Mouse (Mus musculus) stomach, postnatal 0 days (tissue): ENCODE results near the gene Kcnj16. TPM values are rescaled to one million over a fixed set of nuclear protein-coding genes. Genes with fewer than 3 reads are reported as not detected.

Experiments used
- ATAC-seq: fragments of 200-750 bp; cut with Nextera tagmentation; 2 replicates; pipeline ENCODE4 v1.8.0; 2017; ENCODE audit not compliant: low FRiP score, low TSS enrichment
- DNase-seq: peaks from one replicate; pipeline ENCODE4 v3.0.0-alpha.2; 2016; ENCODE audit warnings: low spot score
- H3K27ac ChIP-seq: fragments of 300-500 bp; sonication (generic); replicated peaks from 2 replicates; pipeline ENCODE4 v1.5.1; 2014; ENCODE audit warnings: mild to moderate bottlenecking, control low read depth
- H3K27me3 ChIP-seq: fragments of 300-500 bp; sonication (generic); 2 replicates; pipeline ENCODE4 v1.6.1; 2014; ENCODE audit warnings: low read length; ENCODE audit not compliant: control insufficient read depth, insufficient read depth
- H3K36me3 ChIP-seq: fragments of 300-500 bp; sonication (generic); 2 replicates; pipeline ENCODE4 v1.6.1; 2014; ENCODE audit warnings: low read length, mixed read lengths; ENCODE audit not compliant: control insufficient read depth, insufficient read depth
- H3K4me1 ChIP-seq: fragments of 300-500 bp; sonication (generic); replicated peaks from 2 replicates; pipeline ENCODE4 v1.6.1; 2014; ENCODE audit warnings: antibody characterized with exemption; ENCODE audit not compliant: control insufficient read depth, insufficient read depth
- H3K4me2 ChIP-seq: fragments of 300-500 bp; sonication (generic); replicated peaks from 2 replicates; pipeline ENCODE4 v1.6.1; 2014; ENCODE audit warnings: low read depth, mild to moderate bottlenecking, control low read depth, moderate library complexity
- H3K4me3 ChIP-seq: fragments of 300-500 bp; sonication (generic); 2 replicates; pipeline ENCODE4 v1.5.1; 2014; ENCODE audit warnings: low read depth, low read length, control low read depth
- H3K9ac ChIP-seq: fragments of 300-500 bp; sonication (generic); 2 replicates; pipeline ENCODE4 v1.6.1; 2014; ENCODE audit warnings: mild to moderate bottlenecking, low read length, control low read depth, mixed read lengths
- H3K9me3 ChIP-seq: fragments of 300-500 bp; sonication (generic); 2 replicates; pipeline ENCODE4 v1.6.1; 2016; ENCODE audit warnings: low read length; ENCODE audit not compliant: control insufficient read depth
- CTCF ChIP-seq: IDR thresholded peaks from 2 replicates; pipeline ENCODE4 v1.5.1; 2016; ENCODE audit warnings: antibody characterized with exemption, low read depth, mild to moderate bottlenecking, moderate library complexity
- EP300 ChIP-seq: optimal IDR thresholded peaks from 2 replicates; pipeline ENCODE3; 2016; ENCODE audit warnings: antibody characterized with exemption
- WGBS: fragments of 180-500 bp; shearing (Covaris S2); extraction: QIAGEN DNeasy Blood & Tissue Kit; methylation state at CpG from one replicate; pipeline ENCODE4 v1.1.7; 2014; 5-methylcytosine and 5-hydroxymethylcytosine counted together
- polyA plus RNA-seq: library from polyadenylated mRNA; unstranded; fragments of >200 nt; fragmentation: Nextera tagmentation; extraction: Ambion mirVana; gene quantifications from 2 replicates; pipeline ENCODE4 v1.2.1, GENCODE M21; 2015

Gene Kcnj16
- polyA plus RNA-seq, 1 experiment from 2014 or later, result 2.7 TPM

DNA sequence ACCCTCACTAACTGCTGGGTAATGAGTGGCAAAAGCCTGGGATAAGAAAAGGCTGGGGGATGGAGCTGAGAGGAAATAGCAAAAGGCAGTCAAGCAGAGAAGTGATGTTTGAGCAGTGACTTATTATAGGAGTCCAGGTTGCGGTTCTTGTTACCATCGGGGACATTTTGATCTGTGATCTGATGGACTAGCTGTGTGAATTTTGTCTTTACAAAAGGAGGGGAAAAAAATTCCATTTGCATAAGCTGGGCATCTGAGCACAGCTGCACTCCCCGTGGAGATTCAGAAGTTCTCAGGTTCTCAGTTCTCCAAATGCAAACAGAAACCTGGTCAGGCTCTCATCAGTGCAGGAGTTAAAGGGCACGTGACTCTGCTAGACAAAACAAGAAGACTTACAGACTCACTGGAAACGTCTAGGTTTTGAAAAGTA lies 6.2 kb upstream of the Kcnj16 start:
- H3K27ac ChIP-seq, result no peak overlapping the region

DNA sequence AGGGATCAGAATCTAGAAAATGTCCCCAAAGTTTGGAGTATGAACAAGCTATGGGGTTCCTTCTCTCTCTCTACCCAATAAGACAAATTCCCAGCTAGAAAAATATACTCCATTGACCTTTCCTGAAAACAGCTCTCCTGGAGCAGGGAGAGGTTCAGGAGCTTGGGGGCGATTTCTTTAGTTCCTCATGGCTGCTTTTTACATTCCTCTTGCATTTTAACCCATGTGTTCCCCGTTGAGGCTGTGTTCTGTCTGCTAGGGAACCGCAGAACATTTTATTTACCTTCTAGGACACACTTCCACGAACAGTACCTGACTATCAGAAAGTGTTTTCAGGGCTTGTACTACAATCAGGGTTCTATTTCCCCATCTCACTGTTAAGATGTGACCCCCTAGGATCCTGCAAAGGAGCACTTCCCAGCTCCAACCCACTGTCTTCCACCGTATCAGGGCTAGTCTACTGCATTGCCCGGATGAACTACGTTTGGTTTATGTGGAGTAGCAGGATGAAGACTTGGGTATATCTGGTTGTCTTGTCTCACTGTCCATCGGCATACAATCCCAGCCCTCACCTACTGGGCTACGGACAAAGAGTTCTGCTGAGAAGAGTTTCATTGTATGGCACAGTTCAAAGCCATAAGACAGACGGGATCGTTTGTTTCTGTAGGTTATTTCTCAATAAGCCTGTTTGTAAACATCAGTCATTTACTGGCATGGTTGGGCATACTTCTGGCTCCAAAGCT lies 643 bp upstream of the Kcnj16 start:
- no peaks in the 10 kb centered on the region for H3K36me3 ChIP-seq
- H3K4me1 ChIP-seq, result no peaks in the 10 kb centered on the region
- no peak overlapping the region for H3K27ac ChIP-seq
- H3K4me2 ChIP-seq, result no peak overlapping the region
- H3K27me3 ChIP-seq, result no peaks in the 10 kb centered on the region
- WGBS, result 67% methylated on average over 11 of the region's 11 CpGs
- TF ChIP-seq EP300 (no peak), CTCF (no peak)
- no peak overlapping the region for H3K4me3 ChIP-seq
- no peak overlapping the region for H3K9ac ChIP-seq
- DNase-seq (no peak), ATAC-seq (no peak)
- H3K9me3 ChIP-seq, result no peaks in the 10 kb centered on the region

More for the DNA sequence above, 6.2 kb upstream of the Kcnj16 start:
- Histone ChIP-seq H3K4me3 (no peak overlapping the region), H3K36me3 (no peaks in the 10 kb centered on the region), H3K4me2 (no peak overlapping the region), H3K27me3 (no peaks in the 10 kb centered on the region), H3K4me1 (no peaks in the 10 kb centered on the region), H3K9ac (no peak overlapping the region), H3K9me3 (no peaks in the 10 kb centered on the region)
- TF ChIP-seq EP300, result no peak
- TF ChIP-seq CTCF, result no peak
- no peak for ATAC-seq
- 19% methylated on average over 5 of the region's 5 CpGs for WGBS
- DNase-seq, result no peak

DNA sequence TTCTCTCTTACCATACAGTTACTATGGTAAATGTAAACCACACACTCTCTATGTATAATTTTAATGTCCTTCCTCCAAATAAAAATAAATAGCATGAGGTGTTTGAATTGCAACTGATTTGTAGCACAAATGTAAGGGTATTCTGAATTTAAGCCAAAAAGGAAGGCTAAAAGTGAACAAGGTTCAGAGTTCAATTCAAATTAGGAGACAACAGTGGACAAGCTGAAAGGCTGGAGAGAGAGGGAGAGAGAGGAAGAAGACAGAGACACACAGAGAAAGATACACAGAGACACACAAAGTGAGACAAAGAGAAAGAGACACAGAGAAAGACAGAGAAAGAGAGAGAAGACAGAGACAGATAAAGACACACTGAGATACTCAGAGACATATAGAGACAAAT lies 1.1 kb downstream of the Kcnj16 start:
- no peak for DNase-seq
- no peaks in the 10 kb centered on the region for H3K36me3 ChIP-seq
- no peak for TF ChIP-seq CTCF
- TF ChIP-seq EP300, result no peak
- no peak overlapping the region for H3K4me3 ChIP-seq
- H3K4me2 ChIP-seq, result no peak overlapping the region
- no peak overlapping the region for H3K27ac ChIP-seq
- H3K27me3 ChIP-seq, result no peaks in the 10 kb centered on the region
- H3K9ac ChIP-seq, result no peak overlapping the region
- no peak for ATAC-seq
- no peaks in the 10 kb centered on the region for H3K9me3 ChIP-seq
- H3K4me1 ChIP-seq, result no peaks in the 10 kb centered on the region

DNA sequence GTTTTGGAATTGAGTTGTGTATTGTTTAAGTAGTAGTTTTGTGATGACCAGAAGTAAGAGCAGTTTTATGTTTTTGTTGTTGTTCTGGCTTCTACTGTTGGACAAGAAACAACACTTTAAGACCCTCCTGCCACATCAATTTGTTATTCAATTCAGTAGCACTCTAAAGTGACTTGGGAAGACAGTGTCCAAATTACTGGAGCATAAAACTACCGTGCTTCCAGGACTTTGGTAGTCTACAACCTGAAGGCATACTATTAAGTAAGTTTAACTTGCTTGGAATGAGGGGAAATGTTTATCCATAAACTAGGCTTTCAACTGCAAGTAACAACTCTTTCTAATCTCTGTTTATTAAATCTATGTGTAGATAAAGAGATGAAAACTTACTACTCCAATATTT lies 17.7 kb downstream of the Kcnj16 start:
- no peaks in the 10 kb centered on the region for H3K36me3 ChIP-seq
- no peak for ATAC-seq
- H3K4me2 ChIP-seq, result no peak overlapping the region
- no peak overlapping the region for H3K4me3 ChIP-seq
- no peak overlapping the region for H3K27ac ChIP-seq
- TF ChIP-seq EP300 (no peak), CTCF (no peak)
- WGBS, result 42% methylated on average over 1 of the region's 1 CpGs
- no peak overlapping the region for H3K9ac ChIP-seq
- H3K27me3 ChIP-seq, result no peaks in the 10 kb centered on the region
- no peaks in the 10 kb centered on the region for H3K9me3 ChIP-seq
- no peaks in the 10 kb centered on the region for H3K4me1 ChIP-seq
- DNase-seq, result no peak

DNA sequence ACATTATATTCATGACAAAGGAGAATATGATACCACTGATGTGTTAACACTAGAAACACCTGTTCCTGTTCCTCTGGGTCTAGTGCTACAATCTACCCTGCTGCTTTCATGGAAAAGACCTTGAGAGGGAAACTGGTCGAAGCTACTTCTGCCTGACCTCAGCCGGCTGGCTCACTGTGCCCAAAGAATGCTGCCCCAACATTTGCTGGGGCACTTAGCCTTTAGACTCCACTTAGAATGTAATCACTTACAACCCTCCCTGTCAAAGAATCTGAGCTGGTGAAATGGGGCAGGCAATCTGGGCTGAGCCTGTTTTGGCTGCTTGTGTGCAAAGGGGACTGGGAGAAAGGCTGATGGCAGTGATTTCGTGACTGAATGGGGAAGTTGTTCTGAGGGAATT lies 18.1 kb downstream of the Kcnj16 start:
- Histone ChIP-seq H3K36me3 (no peaks in the 10 kb centered on the region), H3K9me3 (no peaks in the 10 kb centered on the region), H3K9ac (no peak overlapping the region), H3K4me3 (no peak overlapping the region), H3K27me3 (no peaks in the 10 kb centered on the region), H3K4me1 (no peaks in the 10 kb centered on the region), H3K4me2 (no peak overlapping the region), H3K27ac (no peak overlapping the region)
- WGBS, result 21% methylated on average over 3 of the region's 3 CpGs
- peak; percentile 32 for DNase-seq
- ATAC-seq, result peak; percentile 73
- no peak for TF ChIP-seq CTCF
- no peak for TF ChIP-seq EP300

DNA sequence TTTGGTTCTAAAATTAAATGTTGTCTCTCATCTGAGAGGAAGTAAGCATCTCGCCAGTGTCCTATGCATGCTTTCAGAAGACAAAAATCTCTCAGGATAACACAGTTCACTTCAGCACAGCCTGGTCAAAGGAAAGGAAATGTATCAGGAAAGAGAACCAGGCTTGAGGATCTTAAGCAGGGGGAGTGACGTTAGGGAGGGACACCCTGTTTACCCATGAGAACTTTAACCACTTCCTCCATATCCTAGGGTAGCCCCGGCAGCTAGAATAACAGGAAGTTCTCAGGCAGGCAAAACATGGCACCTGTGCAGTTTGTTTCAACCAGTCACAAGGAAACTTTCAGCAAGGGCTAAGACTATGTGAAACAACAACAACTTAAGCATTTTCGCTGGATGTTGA lies 25.8 kb downstream of the Kcnj16 start:
- Histone ChIP-seq H3K27me3 (no peaks in the 10 kb centered on the region), H3K27ac (no peak overlapping the region), H3K4me2 (no peak overlapping the region), H3K4me3 (no peak overlapping the region), H3K36me3 (no peaks in the 10 kb centered on the region), H3K4me1 (no peaks in the 10 kb centered on the region), H3K9ac (no peak overlapping the region), H3K9me3 (no peaks in the 10 kb centered on the region)
- TF ChIP-seq EP300, result no peak
- no peak for TF ChIP-seq CTCF
- no peak for DNase-seq
- ATAC-seq, result peak; percentile 59; the same call in 1 of the 2 replicates
- WGBS, result 58% methylated on average over 4 of the region's 4 CpGs
